Mouse (Mus musculus) midbrain, postnatal 0 days (tissue): ENCODE measurements around the gene Snx20. TPM values are rescaled to one million over a fixed set of nuclear protein-coding genes. Genes with fewer than 3 reads are reported as not detected.

Experiments used
- ATAC-seq: fragments of 200-750 bp; cut with Nextera tagmentation; 2 replicates; pipeline ENCODE4 v1.8.0; 2017; ENCODE audit warnings: moderate number of reproducible peaks, mild to moderate bottlenecking, moderate TSS enrichment, moderate library complexity; ENCODE audit not compliant: low FRiP score
- DNase-seq: peaks from one replicate; pipeline ENCODE4 v3.0.0-alpha.2; 2015; ENCODE audit warnings: low spot score
- H3K27ac ChIP-seq: fragments of 300-500 bp; sonication (generic); 2 replicates; pipeline ENCODE4 v1.5.1; 2014; ENCODE audit warnings: low read depth, mild to moderate bottlenecking, low read length, mixed read lengths
- H3K27me3 ChIP-seq: fragments of 300-500 bp; sonication (generic); 2 replicates; pipeline ENCODE4 v1.6.1; 2014; ENCODE audit warnings: low read length, control low read depth, mixed read lengths; ENCODE audit not compliant: insufficient read depth
- H3K36me3 ChIP-seq: fragments of 300-500 bp; sonication (generic); 2 replicates; pipeline ENCODE4 v1.6.1; 2014; ENCODE audit warnings: low read length, control low read depth, mixed read lengths; ENCODE audit not compliant: insufficient read depth
- H3K4me1 ChIP-seq: fragments of 300-500 bp; sonication (generic); 2 replicates; pipeline ENCODE4 v1.6.1; 2014; ENCODE audit warnings: mild to moderate bottlenecking, control low read depth, antibody characterized with exemption, low read length, mixed read lengths; ENCODE audit not compliant: insufficient read depth
- H3K4me2 ChIP-seq: fragments of 300-500 bp; sonication (generic); 2 replicates; pipeline ENCODE4 v1.6.1; 2014; ENCODE audit warnings: low read depth, mild to moderate bottlenecking, low read length, mixed read lengths; ENCODE audit not compliant: poor library complexity, severe bottlenecking
- H3K4me3 ChIP-seq: fragments of 300-500 bp; sonication (generic); 2 replicates; pipeline ENCODE4 v1.5.1; 2014; ENCODE audit warnings: low read depth, mild to moderate bottlenecking, low read length, moderate library complexity
- H3K9ac ChIP-seq: fragments of 300-500 bp; sonication (generic); replicated peaks from 2 replicates; pipeline ENCODE4 v1.6.1; 2014; ENCODE audit warnings: mild to moderate bottlenecking, low read length, moderate library complexity, mixed read lengths; ENCODE audit not compliant: poor library complexity, severe bottlenecking
- H3K9me3 ChIP-seq: fragments of 300-500 bp; sonication (generic); 2 replicates; pipeline ENCODE4 v1.6.1; 2016; ENCODE audit warnings: low read length, control low read depth
- CTCF ChIP-seq: IDR thresholded peaks from 2 replicates; pipeline ENCODE4 v1.5.1; 2016; ENCODE audit warnings: antibody characterized with exemption, mild to moderate bottlenecking
- WGBS: fragments of 180-500 bp; shearing (Covaris S2); extraction: QIAGEN DNeasy Blood & Tissue Kit; methylation state at CpG from one replicate; pipeline ENCODE4 v1.1.7; 2014; 5-methylcytosine and 5-hydroxymethylcytosine counted together
- polyA plus RNA-seq: library from polyadenylated mRNA; unstranded; fragments of >200 nt; fragmentation: Nextera tagmentation; extraction: Ambion mirVana; gene quantifications from 2 replicates; pipeline ENCODE4 v1.2.1, GENCODE M21; 2015
- total RNA-seq: library from RNA; depleted of rRNA; stranded (reverse); fragments of >200 nt; gene quantifications from 2 replicates; pipeline ENCODE4 v1.2.3, GENCODE M21; 2014

Gene Snx20
- total and polyA plus RNA-seq, 2 experiments from 2014 or later, result 1.4 to 2.1 TPM

DNA sequence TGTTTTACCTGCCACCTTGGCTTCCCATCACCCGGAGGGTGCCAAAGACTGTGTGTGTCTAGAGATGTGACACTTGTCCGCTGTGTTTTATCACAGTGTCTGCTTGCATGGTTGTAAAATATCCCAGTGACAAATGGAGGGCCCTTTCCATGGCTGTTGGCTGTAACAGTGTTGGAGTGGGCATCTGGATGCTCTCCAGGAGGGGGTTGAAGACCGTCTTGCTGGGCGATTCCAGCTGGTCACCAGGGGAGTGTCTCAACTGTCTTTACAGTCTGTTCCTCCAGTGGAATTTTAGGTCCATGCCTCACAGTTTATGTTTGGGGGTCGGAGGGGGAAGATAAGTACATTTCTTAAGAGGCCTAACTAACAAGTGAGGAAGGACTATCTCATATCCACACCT is 15.0 kb downstream of the Snx20 start:
- TF ChIP-seq CTCF, result no peak
- Histone ChIP-seq H3K4me3 (no peak overlapping the region), H3K27ac (no peak overlapping the region), H3K4me1 (no peaks in the 10 kb centered on the region), H3K27me3 (no peaks in the 10 kb centered on the region), H3K9ac (no peak overlapping the region), H3K36me3 (no peaks in the 10 kb centered on the region), H3K9me3 (no peaks in the 10 kb centered on the region), H3K4me2 (no peak overlapping the region)
- WGBS, result 63% methylated on average over 5 of the region's 5 CpGs
- DNase-seq (no peak), ATAC-seq (no peak)

DNA sequence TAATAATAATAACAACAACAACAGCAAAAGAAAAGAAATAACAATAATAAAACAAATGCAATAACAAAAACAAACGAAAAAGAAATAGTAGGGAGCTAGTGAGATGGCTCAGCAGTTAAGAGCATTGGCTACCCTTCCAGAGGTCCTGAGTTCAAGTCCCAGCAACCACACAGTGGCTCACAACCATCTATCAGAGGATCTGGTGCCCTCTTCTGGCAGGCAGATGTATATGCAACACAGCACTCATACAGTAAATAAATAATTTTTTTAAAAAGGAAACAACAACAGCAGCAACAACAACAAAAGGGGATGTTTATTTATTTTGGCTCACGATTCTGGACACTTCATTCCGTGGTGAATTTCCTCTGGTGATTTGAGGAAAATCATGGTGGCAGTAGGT is 16.4 kb downstream of the Snx20 start:
- H3K36me3 ChIP-seq, result no peaks in the 10 kb centered on the region
- peak; percentile 58 for TF ChIP-seq CTCF
- 76% methylated on average over 3 of the region's 3 CpGs for WGBS
- H3K27ac ChIP-seq, result no peak overlapping the region
- H3K9ac ChIP-seq, result no peak overlapping the region
- no peaks in the 10 kb centered on the region for H3K27me3 ChIP-seq
- no peak overlapping the region for H3K4me2 ChIP-seq
- DNase-seq (no peak), ATAC-seq (no peak)
- no peaks in the 10 kb centered on the region for H3K9me3 ChIP-seq
- no peak overlapping the region for H3K4me3 ChIP-seq
- no peaks in the 10 kb centered on the region for H3K4me1 ChIP-seq

DNA sequence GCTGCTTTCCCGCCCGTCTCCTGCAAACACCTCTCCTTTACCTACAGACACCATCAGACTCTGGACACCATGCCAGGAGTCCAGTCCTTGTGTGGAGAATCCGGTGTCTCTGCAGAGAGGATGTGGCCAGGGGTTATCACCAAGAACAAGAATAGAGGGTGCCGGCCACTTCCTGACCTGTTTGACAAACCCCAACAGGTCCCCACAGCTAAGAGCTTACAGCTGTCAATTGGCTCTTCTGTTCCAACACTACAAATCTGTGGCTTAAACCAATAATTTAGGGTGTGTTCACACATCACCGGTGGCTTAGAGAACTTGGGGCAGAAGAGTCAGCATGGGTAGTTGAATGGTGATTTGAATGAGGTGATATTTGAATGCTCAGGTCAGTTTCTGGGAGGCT is 17.3 kb downstream of the Snx20 start:
- no peak overlapping the region for H3K27ac ChIP-seq
- TF ChIP-seq CTCF, result no peak
- DNase-seq (no peak), ATAC-seq (no peak)
- H3K27me3 ChIP-seq, result no peaks in the 10 kb centered on the region
- no peaks in the 10 kb centered on the region for H3K4me1 ChIP-seq
- no peak overlapping the region for H3K4me2 ChIP-seq
- no peak overlapping the region for H3K9ac ChIP-seq
- whole genome bisulfite sequencing, result 89% methylated on average over 5 of the region's 5 CpGs
- H3K4me3 ChIP-seq, result no peak overlapping the region
- H3K36me3 ChIP-seq, result no peaks in the 10 kb centered on the region
- H3K9me3 ChIP-seq, result no peaks in the 10 kb centered on the region

DNA sequence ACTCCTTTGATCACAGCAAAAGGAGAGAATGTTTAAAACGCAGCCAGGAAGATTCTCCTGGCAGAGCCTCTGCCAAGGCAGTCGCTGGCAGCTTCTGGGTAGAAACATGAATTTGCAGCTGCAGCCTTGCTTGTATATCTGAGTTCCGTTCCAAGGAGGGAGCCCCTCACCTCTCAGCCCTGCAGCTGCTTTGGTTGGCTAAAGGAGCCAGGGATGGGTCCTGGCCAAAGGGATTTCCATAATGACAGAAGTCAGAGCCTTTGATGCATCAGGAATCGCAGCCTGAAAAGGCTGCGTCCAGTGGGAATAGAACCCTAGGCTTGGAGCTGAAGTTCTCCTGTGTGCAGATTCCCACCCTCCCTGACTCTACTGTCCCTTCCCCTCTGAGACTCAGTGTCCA is 20.9 kb downstream of the Snx20 start:
- Histone ChIP-seq H3K9ac (no peak overlapping the region), H3K4me3 (no peak overlapping the region), H3K27ac (no peak overlapping the region), H3K27me3 (no peaks in the 10 kb centered on the region), H3K36me3 (no peaks in the 10 kb centered on the region), H3K9me3 (no peaks in the 10 kb centered on the region), H3K4me2 (no peak overlapping the region), H3K4me1 (no peaks in the 10 kb centered on the region)
- 44% methylated on average over 5 of the region's 5 CpGs for WGBS
- DNase-seq (peak; percentile 47), ATAC-seq (no peak)
- TF ChIP-seq CTCF, result no peak

DNA sequence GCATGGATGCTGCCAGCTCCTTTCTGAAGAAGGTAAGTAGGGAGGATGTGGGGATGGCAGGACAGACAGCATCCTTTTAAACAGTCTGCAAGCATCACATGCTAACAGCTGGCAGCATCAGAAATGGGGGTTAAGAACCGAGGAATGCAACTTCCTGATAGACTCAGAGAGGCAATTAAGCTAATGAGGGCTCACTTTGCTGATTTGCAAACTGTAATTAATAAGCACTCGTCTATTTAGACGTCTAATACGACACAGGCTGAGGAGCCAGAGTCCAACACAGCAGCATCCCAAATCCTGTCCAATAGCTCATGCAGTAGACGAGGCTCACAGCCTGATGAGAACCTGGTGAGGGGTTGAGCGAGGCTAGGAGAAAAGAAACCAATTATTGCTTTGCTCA is 25.7 kb downstream of the Snx20 start:
- no peaks in the 10 kb centered on the region for H3K36me3 ChIP-seq
- DNase-seq, result no peak
- no peak overlapping the region for H3K4me2 ChIP-seq
- TF ChIP-seq CTCF, result no peak
- no peak overlapping the region for H3K9ac ChIP-seq
- H3K9me3 ChIP-seq, result no peaks in the 10 kb centered on the region
- no peak overlapping the region for H3K4me3 ChIP-seq
- 73% methylated on average over 6 of the region's 6 CpGs for WGBS
- no peak overlapping the region for H3K27ac ChIP-seq
- ATAC-seq, result no peak
- H3K27me3 ChIP-seq, result no peaks in the 10 kb centered on the region
- H3K4me1 ChIP-seq, result no peaks in the 10 kb centered on the region; the same call in 1 of the 2 replicates

DNA sequence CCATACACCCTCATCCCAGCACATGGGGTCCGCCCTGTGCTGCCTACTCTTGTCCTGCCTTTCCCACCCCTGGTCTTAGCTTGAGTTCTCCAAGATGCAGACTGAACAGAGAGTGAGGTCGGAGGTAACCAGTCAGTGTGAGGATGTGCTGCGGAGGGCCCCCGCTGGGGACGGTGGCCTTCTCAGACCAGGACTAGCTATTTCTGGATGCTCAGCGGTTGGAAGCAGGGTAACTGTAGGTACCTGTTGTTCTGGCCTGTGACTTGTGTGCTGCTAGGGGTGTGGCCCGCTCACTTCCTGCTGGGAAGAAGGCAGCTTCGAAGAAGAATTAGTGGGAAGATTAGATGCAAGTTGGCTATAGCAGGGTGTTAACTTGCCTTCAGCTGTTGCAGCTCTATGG is 26.9 kb downstream of the Snx20 start:
- DNase-seq, result no peak
- no peak for ATAC-seq
- 78% methylated on average over 8 of the region's 8 CpGs for WGBS

More for the DNA sequence above, 26.9 kb downstream of the Snx20 start:
- H3K4me2 ChIP-seq, result no peak overlapping the region
- H3K9ac ChIP-seq, result no peak overlapping the region
- no peak overlapping the region for H3K27ac ChIP-seq
- H3K4me1 ChIP-seq, result peaks cover 6% of the 10 kb centered on the region
- H3K36me3 ChIP-seq, result no peaks in the 10 kb centered on the region
- H3K27me3 ChIP-seq, result no peaks in the 10 kb centered on the region
- no peak overlapping the region for H3K4me3 ChIP-seq
- no peaks in the 10 kb centered on the region for H3K9me3 ChIP-seq
- no peak for TF ChIP-seq CTCF
